Mouse (Mus musculus): ENCODE results near the gene Lrit3. TPM values are rescaled to one million over a fixed set of nuclear protein-coding genes. Genes with fewer than 3 reads are reported as not detected.

The Lrit3 gene
- total and polyA plus RNA-seq, 2 experiments, result not detected

DNA sequence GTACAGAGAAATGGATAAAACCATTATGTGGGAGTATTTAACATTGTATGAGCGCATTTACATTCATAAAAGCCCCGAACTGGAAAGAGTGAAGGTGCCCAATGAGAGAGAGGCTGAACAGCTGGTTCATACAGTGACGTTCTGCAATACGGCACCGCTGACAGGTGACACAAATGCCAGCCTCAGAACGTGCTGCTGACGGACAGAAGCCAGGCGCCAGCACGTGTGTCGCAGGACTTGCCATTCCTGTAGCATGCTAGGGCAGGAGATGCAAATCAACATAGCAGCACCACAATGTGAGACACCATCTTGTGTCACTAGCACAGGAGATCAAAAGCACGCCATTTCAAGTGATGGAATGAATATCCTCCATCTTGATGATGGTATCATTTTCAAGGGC, 5.3 kb downstream of the Lrit3 start:
- 88% methylated on average over 11 of the region's 11 CpGs for WGBS
- Histone ChIP-seq H3K36me3 (ENCODE audit: control insufficient read depth, insufficient read depth, low read length) (no peaks in the 10 kb centered on the region), H3K27me3 (ENCODE audit: control insufficient read depth, insufficient read depth, low read length) (no peaks in the 10 kb centered on the region), H3K27ac (replicated peaks; ENCODE audit: insufficient read depth, low read depth, low read length) (no peak overlapping the region), H3K4me3 (ENCODE audit: insufficient read depth, low read depth, low read length) (no peak overlapping the region), H3K9ac (ENCODE audit: low read depth, low read length) (no peak overlapping the region), H3K79me2 (ENCODE audit: control insufficient read depth, insufficient read depth, low read length) (no peaks in the 10 kb centered on the region), H3K4me1 (ENCODE audit: control insufficient read depth, insufficient read depth, low read length) (no peaks in the 10 kb centered on the region)
- TF ChIP-seq CTCF (IDR thresholded peaks at IDR 0.05; ENCODE audit: low read depth, low read length), result no peak
- DNase-seq (ENCODE audit: extremely low read depth, low read depth, low spot score), result no peak

GRCm38 (mm10) chr3:129797341-129797740, 6.5 kb downstream of the Lrit3 start:
- 65% methylated on average over 5 of the region's 5 CpGs for WGBS
- no peak for DNase-seq (ENCODE audit: extremely low read depth, low read depth, low spot score)

DNA sequence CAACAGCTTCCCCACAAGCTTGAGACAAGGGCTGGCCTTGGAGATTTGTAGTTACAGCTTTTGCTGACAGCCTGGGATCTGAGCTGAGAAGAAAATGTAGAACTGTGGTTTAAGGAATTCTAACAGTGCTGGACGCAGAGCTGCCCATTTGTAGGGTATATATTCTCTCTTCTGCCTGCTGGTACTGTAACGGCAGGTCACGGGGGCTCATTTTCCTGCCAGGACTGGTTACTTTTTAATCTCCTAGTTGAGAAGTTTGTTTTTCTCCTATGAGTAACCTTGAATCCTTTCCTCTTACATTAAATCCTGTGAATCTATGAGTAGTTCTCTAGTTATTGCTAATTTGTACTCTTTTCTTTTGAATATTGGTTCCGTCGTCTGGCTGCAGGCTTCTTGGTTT, 10.0 kb downstream of the Lrit3 start:
- Histone ChIP-seq H3K27ac (replicated peaks; ENCODE audit: insufficient read depth, low read depth, low read length) (no peak overlapping the region), H3K9ac (ENCODE audit: low read depth, low read length) (no peak overlapping the region), H3K79me2 (ENCODE audit: control insufficient read depth, insufficient read depth, low read length) (no peaks in the 10 kb centered on the region), H3K4me1 (ENCODE audit: control insufficient read depth, insufficient read depth, low read length) (no peaks in the 10 kb centered on the region), H3K36me3 (ENCODE audit: control insufficient read depth, insufficient read depth, low read length) (no peaks in the 10 kb centered on the region), H3K4me3 (ENCODE audit: insufficient read depth, low read depth, low read length) (no peak overlapping the region), H3K27me3 (ENCODE audit: control insufficient read depth, insufficient read depth, low read length) (no peaks in the 10 kb centered on the region)
- no peak for DNase-seq (ENCODE audit: extremely low read depth, low read depth, low spot score)
- TF ChIP-seq CTCF (IDR thresholded peaks at IDR 0.05; ENCODE audit: low read depth, low read length) (no peak), POLR2A (IDR thresholded peaks at IDR 0.05; ENCODE audit: extremely low read depth, insufficient read depth, low read length) (no peak)
- 65% methylated on average over 5 of the region's 5 CpGs for WGBS

More at GRCm38 (mm10) chr3:129797341-129797740, 6.5 kb downstream of the Lrit3 start:
- Histone ChIP-seq H3K27me3 (ENCODE audit: control insufficient read depth, insufficient read depth, low read length) (no peaks in the 10 kb centered on the region), H3K27ac (replicated peaks; ENCODE audit: insufficient read depth, low read depth, low read length) (no peak overlapping the region), H3K9ac (ENCODE audit: low read depth, low read length) (no peak overlapping the region), H3K36me3 (ENCODE audit: control insufficient read depth, insufficient read depth, low read length) (no peaks in the 10 kb centered on the region), H3K4me1 (ENCODE audit: control insufficient read depth, insufficient read depth, low read length) (no peaks in the 10 kb centered on the region), H3K4me3 (ENCODE audit: insufficient read depth, low read depth, low read length) (no peak overlapping the region), H3K79me2 (ENCODE audit: control insufficient read depth, insufficient read depth, low read length) (no peaks in the 10 kb centered on the region)
- TF ChIP-seq POLR2A (IDR thresholded peaks at IDR 0.05; ENCODE audit: extremely low read depth, insufficient read depth, low read length) (no peak), CTCF (IDR thresholded peaks at IDR 0.05; ENCODE audit: low read depth, low read length) (no peak)

- TF ChIP-seq CTCF (IDR thresholded peaks at IDR 0.05; ENCODE audit: low read depth, low read length) (no peak), POLR2A (IDR thresholded peaks at IDR 0.05; ENCODE audit: extremely low read depth, insufficient read depth, low read length) (no peak)
- no peaks in the 10 kb centered on the region for H3K4me1 ChIP-seq (ENCODE audit: control insufficient read depth, insufficient read depth, low read length)
- H3K27me3 ChIP-seq (ENCODE audit: control insufficient read depth, insufficient read depth, low read length), result no peaks in the 10 kb centered on the region
- H3K4me3 ChIP-seq (ENCODE audit: insufficient read depth, low read depth, low read length), result no peak overlapping the region
- no peak overlapping the region for H3K9ac ChIP-seq (ENCODE audit: low read depth, low read length)
- no peaks in the 10 kb centered on the region for H3K36me3 ChIP-seq (ENCODE audit: control insufficient read depth, insufficient read depth, low read length)
- 94% methylated on average over 3 of the region's 3 CpGs for WGBS
- DNase-seq (ENCODE audit: extremely low read depth, low read depth, low spot score), result no peak
- H3K79me2 ChIP-seq (ENCODE audit: control insufficient read depth, insufficient read depth, low read length), result no peaks in the 10 kb centered on the region
- H3K27ac ChIP-seq (replicated peaks; ENCODE audit: insufficient read depth, low read depth, low read length), result no peak overlapping the region
These were observed 21.1 kb downstream of the Lrit3 start for GRCm38 (mm10) chr3:129782746-129783145.

- no peaks in the 10 kb centered on the region for H3K36me3 ChIP-seq (ENCODE audit: control insufficient read depth, insufficient read depth, low read length)
- WGBS, result 64% methylated on average over 10 of the region's 10 CpGs
- H3K79me2 ChIP-seq (ENCODE audit: control insufficient read depth, insufficient read depth, low read length), result no peaks in the 10 kb centered on the region
- H3K9ac ChIP-seq (ENCODE audit: low read depth, low read length), result no peak overlapping the region
- H3K4me3 ChIP-seq (ENCODE audit: insufficient read depth, low read depth, low read length), result no peak overlapping the region
- TF ChIP-seq POLR2A (IDR thresholded peaks at IDR 0.05; ENCODE audit: extremely low read depth, insufficient read depth, low read length) (no peak), CTCF (IDR thresholded peaks at IDR 0.05; ENCODE audit: low read depth, low read length) (no peak)
- H3K4me1 ChIP-seq (ENCODE audit: control insufficient read depth, insufficient read depth, low read length), result no peaks in the 10 kb centered on the region
- H3K27me3 ChIP-seq (ENCODE audit: control insufficient read depth, insufficient read depth, low read length), result no peaks in the 10 kb centered on the region
- no peak overlapping the region for H3K27ac ChIP-seq (replicated peaks; ENCODE audit: insufficient read depth, low read depth, low read length)
- no peak for DNase-seq (ENCODE audit: extremely low read depth, low read depth, low spot score)
These were observed 22.4 kb downstream of the Lrit3 start for GRCm38 (mm10) chr3:129781435-129781834.

DNA sequence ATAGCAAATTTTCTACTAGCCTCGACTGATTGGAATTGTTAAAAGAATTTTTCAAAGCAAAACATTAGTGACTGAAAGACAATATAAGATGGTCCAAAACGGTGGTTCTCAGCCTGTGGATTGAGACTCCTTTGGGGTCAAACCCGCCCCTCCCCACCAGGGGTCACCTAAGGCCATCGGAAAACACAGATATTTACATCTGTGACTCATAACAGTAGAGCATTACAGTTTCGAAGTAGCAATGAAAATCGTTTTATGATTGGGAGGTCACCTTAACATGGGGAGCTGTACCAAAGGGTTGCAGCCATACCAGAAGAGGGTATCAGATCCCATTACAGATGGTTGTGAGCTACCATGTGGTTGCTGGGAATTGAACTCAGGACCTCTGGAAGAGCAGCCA, 32.6 kb downstream of the Lrit3 start:
- no peak for TF ChIP-seq CTCF (IDR thresholded peaks at IDR 0.05; ENCODE audit: low read depth, low read length)
- no peak for TF ChIP-seq POLR2A (IDR thresholded peaks at IDR 0.05; ENCODE audit: extremely low read depth, insufficient read depth, low read length)
- Histone ChIP-seq H3K4me3 (ENCODE audit: insufficient read depth, low read depth, low read length) (no peak overlapping the region), H3K36me3 (ENCODE audit: control insufficient read depth, insufficient read depth, low read length) (no peaks in the 10 kb centered on the region), H3K79me2 (ENCODE audit: control insufficient read depth, insufficient read depth, low read length) (no peaks in the 10 kb centered on the region), H3K27ac (replicated peaks; ENCODE audit: insufficient read depth, low read depth, low read length) (no peak overlapping the region), H3K9ac (ENCODE audit: low read depth, low read length) (no peak overlapping the region), H3K27me3 (ENCODE audit: control insufficient read depth, insufficient read depth, low read length) (0 out of 2 replicates have a peak, but pooled peaks cover 3% of the 10 kb centered on the region), H3K4me1 (ENCODE audit: control insufficient read depth, insufficient read depth, low read length) (no peaks in the 10 kb centered on the region)
- 75% methylated on average over 6 of the region's 6 CpGs for WGBS
- no peak for DNase-seq (ENCODE audit: extremely low read depth, low read depth, low spot score)

Measured in liver, adult 2 months (tissue).